Mouse (Mus musculus): ENCODE data around the gene Crp.

Crp gene

GRCm38 (mm10) chr1:172751241-172751640, 53.4 kb downstream of the Crp start:
- no peak for DNase-seq

- no peak for DNase-seq
Measured at GRCm38 (mm10) chr1:172755151-172755550, 57.3 kb downstream of the Crp start.

- DNase-seq, result no peak
Measured at GRCm38 (mm10) chr1:172759525-172759924, 61.7 kb downstream of the Crp start.

GRCm38 (mm10) chr1:172779195-172779594, 81.3 kb downstream of the Crp start:
- DNase-seq, result no peak

- no peak for DNase-seq
Measured at GRCm38 (mm10) chr1:172785322-172785721, 87.5 kb downstream of the Crp start.

- DNase-seq, result peak; percentile 3
Measured at GRCm38 (mm10) chr1:172785886-172786285, 88.0 kb downstream of the Crp start.

GRCm38 (mm10) chr1:172828975-172829374, 131.1 kb downstream of the Crp start:
- DNase-seq, result no peak

GRCm38 (mm10) chr1:172847044-172847761, 149.3 kb downstream of the Crp start:
- no peak for DNase-seq

- DNase-seq, result no peak
Measured at GRCm38 (mm10) chr1:172848171-172848570, 150.3 kb downstream of the Crp start.

GRCm38 (mm10) chr1:172875265-172875664, 177.4 kb downstream of the Crp start:
- no peak for DNase-seq

GRCm38 (mm10) chr1:172876675-172877074, 178.8 kb downstream of the Crp start:
- DNase-seq, result no peak
